Mouse (Mus musculus) heart, adult 8-10 months (tissue): ENCODE data around the gene Nmbr. TPM values are rescaled to one million over a fixed set of nuclear protein-coding genes. Genes with fewer than 3 reads are reported as not detected.

Experiments used
- total RNA-seq, 4 experiments: library from RNA; stranded (reverse); gene quantifications; 2 replicates each; pipeline ENCODE4 v1.2.4; 2022

Nmbr gene
- total RNA-seq, 4 experiments from 2014 or later, result 0.53 TPM; not detected in 3

Other genes starting within 250 kb of the Nmbr start
- gene Adgrg6, start 159.9 kb upstream of the Nmbr start, total RNA-seq, result 1 to 10 TPM; 1.9 to 3.8 (median 2.0) TPM
- gene Vta1, start within 50 bp of the Nmbr start, total RNA-seq, result 10 to 100 TPM; 20.8 to 36.7 (median 29.6) TPM
- gene Gje1, start 12.6 kb downstream of the Nmbr start, total RNA-seq, result not detected